Mouse (Mus musculus) liver, adult 2 months (tissue): ENCODE measurements at regions not wholly inside any gene's neighbourhood (a gene's known extent, or its start where the extent isn't known, plus 50 kb on each side); places are given as distances from the start of the nearest gene placed in this dataset.

Experiments used
- CTCF ChIP-seq: fragments of 200-500 bp; IDR thresholded peaks from 2 replicates; pipeline ENCODE4 v1.5.1; 2011; ENCODE audit warnings: low read depth, low read length, control low read depth
- POLR2A ChIP-seq: fragments of 200-500 bp; IDR thresholded peaks from 2 replicates; pipeline ENCODE4 v1.6.1; 2011; ENCODE audit warnings: low read length, control low read depth; ENCODE audit not compliant: insufficient read depth; ENCODE audit errors: extremely low read depth

DNA sequence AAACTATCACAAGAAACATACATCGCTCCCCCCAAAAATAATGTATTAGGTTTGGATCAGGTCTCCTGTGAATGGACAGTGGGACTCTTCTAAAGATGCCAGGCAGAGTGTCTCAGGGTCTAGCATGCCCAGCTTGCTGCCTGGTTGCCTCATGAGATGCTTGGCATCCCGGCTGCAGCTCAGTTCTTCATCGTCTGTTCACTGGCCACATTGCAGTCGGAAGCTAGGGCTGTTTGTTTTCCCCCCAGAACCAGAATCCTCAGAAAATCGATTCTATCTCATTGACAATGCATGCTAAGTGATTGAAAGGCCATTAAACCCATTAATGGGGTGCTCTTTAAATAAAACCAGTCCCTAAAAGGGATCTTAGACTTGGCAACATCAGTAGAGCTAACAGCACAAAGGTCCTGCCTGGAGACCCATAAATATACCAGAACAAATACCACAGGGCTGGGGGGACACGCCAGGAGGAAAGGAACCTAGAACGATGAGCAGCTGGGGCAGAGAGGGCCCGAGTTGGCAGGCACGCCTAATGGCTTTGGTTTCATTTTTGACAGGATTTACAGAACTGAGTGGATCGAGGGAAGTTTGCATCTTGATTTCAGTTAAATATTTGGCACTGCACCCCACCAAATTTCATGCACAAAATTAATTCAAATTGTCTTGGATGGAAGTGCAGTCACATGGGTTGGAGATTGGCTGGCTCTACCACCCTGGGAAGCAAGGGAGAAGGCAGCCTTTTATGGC, 205.3 kb downstream of the Snx10 start:
- TF ChIP-seq POLR2A = no peak
- TF ChIP-seq CTCF = no peak
